Mouse (Mus musculus) brain, embryonic 14.5 days (tissue): ENCODE results near the gene Notch1.
A peak's percentile ranks its signal among the peaks of the same experiment; 100 is the strongest.

ENCODE experiments used
- CTCF ChIP-seq: fragments of 200-500 bp; IDR thresholded peaks from 2 replicates; pipeline ENCODE4 v1.5.1; 2012; ENCODE audit warnings: inconsistent platforms, mild to moderate bottlenecking, moderate library complexity, borderline replicate concordance; ENCODE audit not compliant: insufficient read depth, insufficient read length; ENCODE audit errors: extremely low read depth
- POLR2A ChIP-seq: fragments of 200-500 bp; IDR thresholded peaks from 2 replicates; pipeline ENCODE4 v1.6.1; 2012; ENCODE audit warnings: mild to moderate bottlenecking, inconsistent platforms, borderline replicate concordance; ENCODE audit not compliant: poor library complexity, insufficient read depth, insufficient read length, severe bottlenecking; ENCODE audit errors: extremely low read depth

DNA sequence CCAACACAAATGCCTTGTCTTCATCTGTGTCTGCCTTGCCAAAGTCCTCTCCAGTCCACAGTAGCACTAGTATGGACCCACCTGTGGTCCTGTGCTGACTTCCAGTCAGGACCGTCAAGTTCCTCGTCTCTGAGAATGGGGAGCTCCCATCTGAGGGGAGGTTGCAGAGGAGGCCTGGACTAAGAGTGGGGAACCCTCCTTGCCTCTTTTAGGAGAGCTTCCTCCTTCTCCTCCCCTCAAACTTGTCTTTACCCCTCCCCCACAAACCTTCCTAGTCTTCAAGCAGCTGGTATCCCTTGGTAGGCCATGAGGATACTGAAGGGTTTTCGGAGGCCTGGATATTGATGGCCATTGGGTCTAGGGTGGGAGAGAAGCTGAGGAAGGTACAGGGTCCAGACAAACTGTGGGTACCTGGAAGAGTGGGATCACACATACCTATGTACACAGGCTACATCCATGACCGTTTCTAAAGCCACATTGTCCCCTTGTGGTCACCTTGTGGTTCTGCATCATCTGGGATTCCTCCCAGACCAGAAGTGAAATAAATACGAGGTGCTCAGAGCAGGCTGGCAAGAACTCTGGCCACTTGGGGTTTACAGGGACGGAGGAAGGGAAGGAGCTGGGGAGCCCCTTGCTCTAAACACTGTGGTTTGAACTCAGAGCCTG lies 45.0 kb upstream of the Notch1 start:
- TF ChIP-seq POLR2A (no peak), CTCF (peak; percentile 83; the same call in 1 of the 2 replicates)
